Mouse (Mus musculus) hindbrain, postnatal 0 days (tissue): ENCODE data around the gene Psma5. TPM values are rescaled to one million over a fixed set of nuclear protein-coding genes. Genes with fewer than 3 reads are reported as not detected.

ENCODE experiments used
- ATAC-seq: fragments of 200-750 bp; cut with Nextera tagmentation; 2 replicates; pipeline ENCODE4 v1.8.0; 2017; ENCODE audit warnings: mild to moderate bottlenecking, moderate TSS enrichment, moderate library complexity
- DNase-seq: peaks from one replicate; pipeline ENCODE4 v3.0.0-alpha.2; 2015; ENCODE audit warnings: low spot score
- H3K27ac ChIP-seq: fragments of 300-500 bp; sonication (generic); 2 replicates; pipeline ENCODE4 v1.5.1; 2014; ENCODE audit warnings: mild to moderate bottlenecking
- H3K27me3 ChIP-seq: fragments of 300-500 bp; sonication (generic); 2 replicates; pipeline ENCODE4 v1.6.1; 2014; ENCODE audit warnings: low read length, mixed read lengths; ENCODE audit not compliant: insufficient read depth
- H3K36me3 ChIP-seq: fragments of 300-500 bp; sonication (generic); 2 replicates; pipeline ENCODE4 v1.6.1; 2014; ENCODE audit warnings: low read length, mixed read lengths; ENCODE audit not compliant: insufficient read depth
- H3K4me1 ChIP-seq: fragments of 300-500 bp; sonication (generic); 2 replicates; pipeline ENCODE4 v1.6.1; 2014; ENCODE audit warnings: antibody characterized with exemption, low read length, mixed read lengths; ENCODE audit not compliant: insufficient read depth
- H3K4me2 ChIP-seq: fragments of 300-500 bp; sonication (generic); 2 replicates; pipeline ENCODE4 v1.6.1; 2014; ENCODE audit warnings: low read depth, mild to moderate bottlenecking, low read length, moderate library complexity, mixed read lengths
- H3K4me3 ChIP-seq: fragments of 300-500 bp; sonication (generic); 2 replicates; pipeline ENCODE4 v1.5.1; 2014; ENCODE audit warnings: low read length
- H3K9ac ChIP-seq: fragments of 300-500 bp; sonication (generic); replicated peaks from 2 replicates; pipeline ENCODE4 v1.6.1; 2014; ENCODE audit warnings: mild to moderate bottlenecking, low read length, moderate library complexity, mixed read lengths
- H3K9me3 ChIP-seq: fragments of 300-500 bp; sonication (generic); 2 replicates; pipeline ENCODE4 v1.6.1; 2016; ENCODE audit warnings: low read length, mixed read lengths
- CTCF ChIP-seq: IDR thresholded peaks from 2 replicates; pipeline ENCODE4 v1.5.1; 2016; ENCODE audit warnings: antibody characterized with exemption, control low read depth, low read depth
- WGBS: fragments of 180-500 bp; shearing (Covaris S2); extraction: QIAGEN DNeasy Blood & Tissue Kit; methylation state at CpG from one replicate; pipeline ENCODE4 v1.1.7; 2014; 5-methylcytosine and 5-hydroxymethylcytosine counted together
- polyA plus RNA-seq: library from polyadenylated mRNA; unstranded; fragments of >200 nt; fragmentation: Nextera tagmentation; extraction: Ambion mirVana; gene quantifications from 2 replicates; pipeline ENCODE4 v1.2.1, GENCODE M21; 2015
- total RNA-seq: library from RNA; depleted of rRNA; stranded (reverse); fragments of >200 nt; gene quantifications from 2 replicates; pipeline ENCODE4 v1.2.3, GENCODE M21; 2014; rRNA removed

Gene Psma5
- total and polyA plus RNA-seq, 2 experiments from 2014 or later, result 93.6 to 238 TPM

GRCm38 (mm10) chr3:108327916-108328315 lies 71.2 kb downstream of the Psma5 start:
- DNase-seq (peak; percentile 46), ATAC-seq (peak; percentile 63)
- no peaks in the 10 kb centered on the region for H3K4me1 ChIP-seq
- no peak for TF ChIP-seq CTCF
- WGBS, result 43% methylated on average over 3 of the region's 3 CpGs
- no peaks in the 10 kb centered on the region for H3K27me3 ChIP-seq
- no peaks in the 10 kb centered on the region for H3K9me3 ChIP-seq
- H3K4me3 ChIP-seq, result no peak overlapping the region
- H3K36me3 ChIP-seq, result peaks cover 19% of the 10 kb centered on the region
- H3K9ac ChIP-seq, result no peak overlapping the region
- peak overlapping the region; percentile 46 for H3K27ac ChIP-seq
- H3K4me2 ChIP-seq, result no peak overlapping the region

- peak; percentile 24; the same call in 1 of the 2 replicates for TF ChIP-seq CTCF
- WGBS, result 25% methylated on average over 9 of the region's 9 CpGs
- Histone ChIP-seq H3K4me1 (no peaks in the 10 kb centered on the region), H3K27ac (peak overlapping the region; percentile 46), H3K36me3 (peaks cover 19% of the 10 kb centered on the region), H3K9ac (no peak overlapping the region), H3K9me3 (no peaks in the 10 kb centered on the region), H3K4me2 (no peak overlapping the region), H3K4me3 (no peak overlapping the region), H3K27me3 (no peaks in the 10 kb centered on the region)
- ATAC-seq (peak; percentile 89), DNase-seq (peak; percentile 77)
These were observed 71.7 kb downstream of the Psma5 start for GRCm38 (mm10) chr3:108328441-108328841.

Other genes with a start within 250 kb of the Psma5 start
- gene Gstm1, start 239.0 kb upstream of the Psma5 start, total RNA-seq, result 161 and 174 TPM in 2 replicates
- gene Gstm1, start 239.0 kb upstream of the Psma5 start, polyA plus RNA-seq, result 429 and 453 TPM in 2 replicates
- gene Gstm4, start 212.0 kb upstream of the Psma5 start, total RNA-seq, result 6.7 and 6.9 TPM in 2 replicates
- 22.5 and 23.0 TPM in 2 replicates for gene Gstm4, start 212.0 kb upstream of the Psma5 start, polyA plus RNA-seq
- gene Ampd2, start 170.3 kb upstream of the Psma5 start, total RNA-seq, result 56.6 and 58.4 TPM in 2 replicates
- gene Ampd2, start 170.3 kb upstream of the Psma5 start, polyA plus RNA-seq, result 40.3 and 43.2 TPM in 2 replicates
- gene Gnat2, start 164.1 kb upstream of the Psma5 start, total RNA-seq, result not detected in 2 replicates
- gene Gnat2, start 164.1 kb upstream of the Psma5 start, polyA plus RNA-seq, result 0.10 and 0.25 TPM in 2 replicates
- 61.0 and 66.6 TPM in 2 replicates for gene Gnai3, start 110.8 kb upstream of the Psma5 start, total RNA-seq
- gene Gnai3, start 110.8 kb upstream of the Psma5 start, polyA plus RNA-seq, result 97.9 and 100 TPM in 2 replicates
- gene Gpr61, start 102.0 kb upstream of the Psma5 start, total RNA-seq, result 12.2 and 12.4 TPM in 2 replicates
- 6.1 and 6.8 TPM in 2 replicates for gene Gpr61, start 102.0 kb upstream of the Psma5 start, polyA plus RNA-seq
- gene Amigo1, start 70.6 kb upstream of the Psma5 start, total RNA-seq, result 36.6 and 37.3 TPM in 2 replicates
- gene Amigo1, start 70.6 kb upstream of the Psma5 start, polyA plus RNA-seq, result 10.7 and 11.3 TPM in 2 replicates
- gene Cyb561d1, start 55.7 kb upstream of the Psma5 start, total RNA-seq, result 3.8 and 4.2 TPM in 2 replicates
- gene Cyb561d1, start 55.7 kb upstream of the Psma5 start, polyA plus RNA-seq, result 3.1 and 3.3 TPM in 2 replicates
- gene Atxn7l2, start 46.0 kb upstream of the Psma5 start, total RNA-seq, result 18.4 and 20.8 TPM in 2 replicates
- gene Atxn7l2, start 46.0 kb upstream of the Psma5 start, polyA plus RNA-seq, result 15.1 and 15.4 TPM in 2 replicates
- gene Sypl2, start 30.3 kb upstream of the Psma5 start, total RNA-seq, result 1.5 and 1.9 TPM in 2 replicates
- 0.75 and 0.81 TPM in 2 replicates for gene Sypl2, start 30.3 kb upstream of the Psma5 start, polyA plus RNA-seq
- 65.0 and 73.9 TPM in 2 replicates for gene Sort1, start 27.2 kb downstream of the Psma5 start, total RNA-seq
- 11.7 and 13.3 TPM in 2 replicates for gene Sort1, start 27.2 kb downstream of the Psma5 start, polyA plus RNA-seq
- gene Mybphl, start 108.0 kb downstream of the Psma5 start, total RNA-seq, result 0.36 TPM in 1 of 2 replicates, not detected in the other
- 0.11 and 0.19 TPM in 2 replicates for gene Mybphl, start 108.0 kb downstream of the Psma5 start, polyA plus RNA-seq
- gene Psrc1, start 126.9 kb downstream of the Psma5 start, total RNA-seq, result 11.0 and 15.0 TPM in 2 replicates
- gene Psrc1, start 126.9 kb downstream of the Psma5 start, polyA plus RNA-seq, result 8.4 and 11.0 TPM in 2 replicates
- 94.8 and 95.3 TPM in 2 replicates for gene Celsr2, start 158.6 kb downstream of the Psma5 start, total RNA-seq
- gene Celsr2, start 158.6 kb downstream of the Psma5 start, polyA plus RNA-seq, result 28.1 and 30.6 TPM in 2 replicates
- gene Sars, start 188.3 kb downstream of the Psma5 start, total RNA-seq, result 122 and 137 TPM in 2 replicates
- gene Sars, start 188.3 kb downstream of the Psma5 start, polyA plus RNA-seq, result 214 and 223 TPM in 2 replicates